Mouse (Mus musculus) olfactory bulb, adult 2 months (tissue): ENCODE measurements around the gene Gm5244.

Experiments used
- CTCF ChIP-seq: fragments of 200-500 bp; IDR thresholded peaks from 2 replicates; pipeline ENCODE4 v1.5.1; 2012; ENCODE audit warnings: low read depth, mild to moderate bottlenecking, low read length, moderate library complexity; ENCODE audit not compliant: insufficient read depth
- POLR2A ChIP-seq: fragments of 200-500 bp; IDR thresholded peaks from 2 replicates; pipeline ENCODE4 v1.6.1; 2012; ENCODE audit warnings: mild to moderate bottlenecking, low read depth, low read length, moderate library complexity; ENCODE audit not compliant: insufficient read depth

GRCm38 (mm10) chr19:12805730-12806129 is 40.8 kb upstream of the Gm5244 start:
- TF ChIP-seq CTCF (no peak), POLR2A (no peak)
